Mouse (Mus musculus): Measurements from ENCODE around the gene Qtrt1. TPM values are rescaled to one million over a fixed set of nuclear protein-coding genes. Genes with fewer than 3 reads are reported as not detected.

Qtrt1 gene
- 47.5 and 48.9 TPM in 2 replicates for polyA plus RNA-seq (2014; fragmentation: Nextera tagmentation; extraction: Ambion mirVana)

DNA sequence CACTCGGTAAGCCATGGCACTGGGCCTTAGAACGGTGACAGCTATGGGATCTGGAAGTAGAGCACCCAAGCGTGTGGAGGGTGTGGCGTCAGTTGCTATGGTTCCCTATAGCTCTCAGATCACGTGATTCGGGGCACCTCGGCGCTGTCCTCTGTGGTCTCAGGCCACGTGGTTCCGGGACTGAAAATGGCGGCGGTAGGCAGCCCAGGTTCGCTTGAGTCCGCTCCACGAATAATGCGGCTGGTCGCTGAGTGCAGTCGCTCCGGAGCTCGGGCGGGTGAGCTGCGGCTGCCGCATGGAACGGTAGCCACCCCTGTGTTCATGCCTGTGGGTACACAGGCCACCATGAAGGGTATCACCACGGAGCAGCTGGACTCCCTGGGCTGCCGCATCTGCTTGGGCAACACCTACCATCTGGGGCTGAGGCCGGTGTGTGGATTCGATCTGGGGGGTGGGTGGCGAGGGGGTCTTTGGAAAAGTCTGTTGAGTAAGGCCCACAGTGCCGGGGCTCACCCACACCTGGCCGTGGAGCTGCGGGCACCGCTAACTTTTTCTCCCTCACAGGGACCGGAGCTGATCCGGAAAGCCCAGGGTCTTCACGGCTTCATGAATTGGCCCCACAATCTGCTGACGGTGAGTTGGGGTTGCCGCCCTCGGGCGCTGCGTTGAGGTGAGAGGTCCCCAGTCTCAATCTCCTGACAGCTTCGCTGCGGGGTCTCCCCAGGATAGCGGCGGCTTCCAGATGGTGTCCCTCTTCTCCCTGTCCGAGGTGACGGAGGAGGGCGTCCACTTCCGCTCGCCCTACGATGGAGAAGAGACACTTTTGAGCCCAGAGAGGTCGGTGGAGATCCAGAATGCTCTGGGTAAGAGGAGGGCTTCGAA is at the start of gene Qtrt1:
Qtrt1 (plus strand) TSS at position 169 of the 882 bp plus-strand sequence.
- Histone ChIP-seq H3K9ac (ENCODE audit: low read depth, low read length) (peak within 1 kb of the TSS; percentile 49), H3K4me1 (replicated peaks; ENCODE audit: control insufficient read depth, insufficient read depth, low read length) (no peaks in the 10 kb centered on the region), H3K27me3 (ENCODE audit: control insufficient read depth, insufficient read depth, low read length) (no peaks in the 10 kb centered on the region), H3K9me3 (ENCODE audit: control insufficient read depth, low read length) (no peaks in the 10 kb centered on the region), H3K4me3 (ENCODE audit: low read depth, low read length) (peak within 1 kb of the TSS; percentile 70), H3K4me2 (replicated peaks; ENCODE audit: low read depth, low read length) (peak within 1 kb of the TSS; percentile 90), H3K36me3 (ENCODE audit: control insufficient read depth, insufficient read depth, low read length) (no peaks in the 10 kb centered on the region), H3K27ac (ENCODE audit: low read depth, low read length) (peak within 1 kb of the TSS; percentile 49; the same call in 1 of the 2 replicates)
- DNase-seq (ENCODE audit: low spot score) (peak; percentile 92), ATAC-seq (ENCODE audit: low FRiP score) (peak; percentile 96)
- 2% methylated on average over 53 of the region's 53 CpGs for WGBS

- Histone ChIP-seq H3K4me1 (replicated peaks; ENCODE audit: control insufficient read depth, insufficient read depth, low read length) (peaks cover 2% of the 10 kb centered on the region; the same call in 1 of the 2 replicates), H3K27me3 (ENCODE audit: control insufficient read depth, insufficient read depth, low read length) (0 out of 2 replicates have a peak, but pooled peaks cover 2% of the 10 kb centered on the region), H3K4me2 (replicated peaks; ENCODE audit: low read depth, low read length) (peak overlapping the region; percentile 26), H3K9me3 (ENCODE audit: control insufficient read depth, low read length) (no peaks in the 10 kb centered on the region), H3K27ac (ENCODE audit: low read depth, low read length) (0 out of 2 replicates have a peak overlapping the region, but pooled peaks have one; percentile 37), H3K36me3 (ENCODE audit: control insufficient read depth, insufficient read depth, low read length) (no peaks in the 10 kb centered on the region), H3K9ac (ENCODE audit: low read depth, low read length) (no peak overlapping the region), H3K4me3 (ENCODE audit: low read depth, low read length) (peak overlapping the region; percentile 12)
- peak; percentile 39 for ATAC-seq (ENCODE audit: low FRiP score)
- WGBS, result 38% methylated on average over 14 of the region's 14 CpGs
- DNase-seq (ENCODE audit: low spot score), result peak; percentile 63
These were observed 45.0 kb upstream of the Qtrt1 start for GRCm38 (mm10) chr9:21366541-21367220.

- 0 out of 2 replicates have a peak, but pooled peaks cover 2% of the 10 kb centered on the region for H3K27me3 ChIP-seq (ENCODE audit: control insufficient read depth, insufficient read depth, low read length)
- WGBS, result under 1% methylated on average over 59 of the region's 66 CpGs
- peak within 1 kb of the TSS; percentile 95 for H3K4me3 ChIP-seq (ENCODE audit: low read depth, low read length)
- peak within 1 kb of the TSS; percentile 85 for H3K27ac ChIP-seq (ENCODE audit: low read depth, low read length)
- peak within 1 kb of the TSS; percentile 92 for H3K9ac ChIP-seq (ENCODE audit: low read depth, low read length)
- H3K4me1 ChIP-seq (replicated peaks; ENCODE audit: control insufficient read depth, insufficient read depth, low read length), result peaks cover 2% of the 10 kb centered on the region; the same call in 1 of the 2 replicates
- DNase-seq (ENCODE audit: low spot score) (peak; percentile 100), ATAC-seq (ENCODE audit: low FRiP score) (peak; percentile 91)
- no peaks in the 10 kb centered on the region for H3K36me3 ChIP-seq (ENCODE audit: control insufficient read depth, insufficient read depth, low read length)
- H3K9me3 ChIP-seq (ENCODE audit: control insufficient read depth, low read length), result no peaks in the 10 kb centered on the region
- peak within 1 kb of the TSS; percentile 76 for H3K4me2 ChIP-seq (replicated peaks; ENCODE audit: low read depth, low read length)
These were observed 44.1 kb upstream of the Qtrt1 start, which contains the start of gene Ilf3 for GRCm38 (mm10) chr9:21367357-21368111. Gene Ilf3, plus strand, starts transcription at chr9:21367871.

DNA sequence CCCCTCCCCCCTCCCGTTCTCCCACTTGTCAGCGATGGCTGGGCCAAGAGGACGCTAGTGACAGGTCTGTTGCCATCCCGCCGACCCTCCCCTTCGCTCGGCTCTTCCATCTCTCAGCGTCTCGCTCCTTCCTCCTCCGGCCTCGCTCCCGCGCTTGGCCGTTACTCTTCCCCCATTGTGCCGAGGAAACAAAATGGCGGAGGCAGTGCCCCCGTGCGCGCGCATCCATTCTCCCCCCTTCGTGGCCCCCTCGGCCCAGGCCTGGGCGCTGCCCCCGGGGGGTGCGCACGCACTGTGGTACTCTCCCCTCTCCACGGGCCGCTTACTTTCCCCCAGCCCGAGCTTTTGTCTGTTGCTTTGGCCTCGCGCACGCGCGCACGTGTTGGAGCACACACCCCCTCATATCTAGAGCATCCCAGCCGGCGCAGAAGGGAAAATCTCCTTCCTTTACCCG is 43.5 kb upstream of the Qtrt1 start:
- peak overlapping the region; percentile 95 for H3K4me3 ChIP-seq (ENCODE audit: low read depth, low read length)
- under 1% methylated on average over 37 of the region's 38 CpGs for WGBS
- no peaks in the 10 kb centered on the region for H3K36me3 ChIP-seq (ENCODE audit: control insufficient read depth, insufficient read depth, low read length)
- H3K9ac ChIP-seq (ENCODE audit: low read depth, low read length), result peak overlapping the region; percentile 92
- ATAC-seq (ENCODE audit: low FRiP score), result peak; percentile 67
- peak; percentile 87 for DNase-seq (ENCODE audit: low spot score)
- H3K9me3 ChIP-seq (ENCODE audit: control insufficient read depth, low read length), result no peaks in the 10 kb centered on the region
- H3K4me1 ChIP-seq (replicated peaks; ENCODE audit: control insufficient read depth, insufficient read depth, low read length), result peaks cover 2% of the 10 kb centered on the region; the same call in 1 of the 2 replicates
- peak overlapping the region; percentile 76 for H3K4me2 ChIP-seq (replicated peaks; ENCODE audit: low read depth, low read length)
- H3K27ac ChIP-seq (ENCODE audit: low read depth, low read length), result peak overlapping the region; percentile 85
- H3K27me3 ChIP-seq (ENCODE audit: control insufficient read depth, insufficient read depth, low read length), result 0 out of 2 replicates have a peak, but pooled peaks cover 2% of the 10 kb centered on the region

DNA sequence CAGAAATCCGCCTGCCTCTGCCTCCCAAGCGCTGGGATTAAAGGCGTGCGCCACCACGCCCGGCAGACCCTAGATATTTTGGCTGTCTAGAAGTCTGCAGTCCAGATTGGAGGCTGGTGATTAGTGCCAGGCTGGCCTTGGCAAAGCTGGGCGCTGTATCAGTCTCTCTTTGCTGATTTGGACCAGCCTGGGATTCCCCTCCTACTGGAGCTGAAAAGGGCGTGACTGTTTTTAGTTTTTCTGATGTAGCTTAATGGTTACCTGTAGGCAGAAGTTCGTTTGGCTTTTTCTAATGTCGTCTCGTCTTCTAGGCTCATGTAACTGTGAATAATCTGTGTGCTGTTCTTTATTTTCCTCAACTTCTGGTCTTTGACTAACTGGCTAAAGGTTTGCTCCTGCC is 42.6 kb upstream of the Qtrt1 start:
- H3K4me3 ChIP-seq (ENCODE audit: low read depth, low read length), result peak overlapping the region; percentile 95
- H3K27ac ChIP-seq (ENCODE audit: low read depth, low read length), result no peak overlapping the region
- H3K36me3 ChIP-seq (ENCODE audit: control insufficient read depth, insufficient read depth, low read length), result no peaks in the 10 kb centered on the region
- no peak for DNase-seq (ENCODE audit: low spot score)
- H3K4me1 ChIP-seq (replicated peaks; ENCODE audit: control insufficient read depth, insufficient read depth, low read length), result peaks cover 2% of the 10 kb centered on the region; the same call in 1 of the 2 replicates
- 68% methylated on average over 11 of the region's 11 CpGs for WGBS
- H3K9me3 ChIP-seq (ENCODE audit: control insufficient read depth, low read length), result no peaks in the 10 kb centered on the region
- H3K9ac ChIP-seq (ENCODE audit: low read depth, low read length), result peak overlapping the region; percentile 92
- H3K27me3 ChIP-seq (ENCODE audit: control insufficient read depth, insufficient read depth, low read length), result 0 out of 2 replicates have a peak, but pooled peaks cover 2% of the 10 kb centered on the region
- ATAC-seq (ENCODE audit: low FRiP score), result no peak
- H3K4me2 ChIP-seq (replicated peaks; ENCODE audit: low read depth, low read length), result peak overlapping the region; percentile 76

GRCm38 (mm10) chr9:21370876-21371275 is 40.8 kb upstream of the Qtrt1 start:
- DNase-seq (ENCODE audit: low spot score) (no peak), ATAC-seq (ENCODE audit: low FRiP score) (no peak)
- Histone ChIP-seq H3K36me3 (ENCODE audit: control insufficient read depth, insufficient read depth, low read length) (no peaks in the 10 kb centered on the region), H3K9me3 (ENCODE audit: control insufficient read depth, low read length) (no peaks in the 10 kb centered on the region), H3K4me3 (ENCODE audit: low read depth, low read length) (no peak overlapping the region), H3K27me3 (ENCODE audit: control insufficient read depth, insufficient read depth, low read length) (0 out of 2 replicates have a peak, but pooled peaks cover 1% of the 10 kb centered on the region), H3K9ac (ENCODE audit: low read depth, low read length) (no peak overlapping the region), H3K27ac (ENCODE audit: low read depth, low read length) (no peak overlapping the region), H3K4me2 (replicated peaks; ENCODE audit: low read depth, low read length) (no peak overlapping the region), H3K4me1 (replicated peaks; ENCODE audit: control insufficient read depth, insufficient read depth, low read length) (peaks cover 2% of the 10 kb centered on the region; the same call in 1 of the 2 replicates)
- WGBS, result 87% methylated on average over 2 of the region's 2 CpGs

DNA sequence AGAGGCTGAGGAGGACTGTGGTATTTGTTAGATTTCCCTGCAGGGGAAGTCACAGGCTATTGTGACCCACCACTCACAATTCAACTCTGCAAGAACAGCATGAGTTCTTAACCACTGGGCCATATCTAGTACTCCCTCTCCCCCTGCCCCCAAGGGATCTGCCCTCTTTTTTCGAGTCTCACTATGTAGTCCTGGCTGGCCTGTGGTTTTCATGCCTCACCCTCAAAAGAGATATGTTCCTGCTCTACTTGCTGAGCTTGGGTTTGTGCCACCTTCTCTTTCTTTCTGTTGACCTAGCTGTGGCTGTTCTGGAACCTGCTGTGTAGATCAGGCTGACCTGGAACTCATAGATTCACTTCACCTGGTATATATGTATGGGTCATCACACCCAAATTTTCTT is 39.1 kb upstream of the Qtrt1 start:
- Histone ChIP-seq H3K36me3 (ENCODE audit: control insufficient read depth, insufficient read depth, low read length) (no peaks in the 10 kb centered on the region), H3K4me2 (replicated peaks; ENCODE audit: low read depth, low read length) (no peak overlapping the region), H3K4me3 (ENCODE audit: low read depth, low read length) (no peak overlapping the region), H3K9ac (ENCODE audit: low read depth, low read length) (no peak overlapping the region), H3K27ac (ENCODE audit: low read depth, low read length) (no peak overlapping the region), H3K27me3 (ENCODE audit: control insufficient read depth, insufficient read depth, low read length) (no peaks in the 10 kb centered on the region), H3K9me3 (ENCODE audit: control insufficient read depth, low read length) (no peaks in the 10 kb centered on the region), H3K4me1 (replicated peaks; ENCODE audit: control insufficient read depth, insufficient read depth, low read length) (peaks cover 2% of the 10 kb centered on the region; the same call in 1 of the 2 replicates)
- no peak for DNase-seq (ENCODE audit: low spot score)
- WGBS, result 65% methylated on average over 1 of the region's 1 CpGs
- ATAC-seq (ENCODE audit: low FRiP score), result no peak

- no peak for DNase-seq (ENCODE audit: low spot score)
- H3K27ac ChIP-seq (ENCODE audit: low read depth, low read length), result no peak overlapping the region
- 0 out of 2 replicates have a peak, but pooled peaks cover 2% of the 10 kb centered on the region for H3K36me3 ChIP-seq (ENCODE audit: control insufficient read depth, insufficient read depth, low read length)
- H3K27me3 ChIP-seq (ENCODE audit: control insufficient read depth, insufficient read depth, low read length), result no peaks in the 10 kb centered on the region
- WGBS, result 82% methylated on average over 3 of the region's 3 CpGs
- no peak overlapping the region for H3K4me2 ChIP-seq (replicated peaks; ENCODE audit: low read depth, low read length)
- no peak overlapping the region for H3K4me3 ChIP-seq (ENCODE audit: low read depth, low read length)
- no peaks in the 10 kb centered on the region for H3K9me3 ChIP-seq (ENCODE audit: control insufficient read depth, low read length)
- no peak overlapping the region for H3K9ac ChIP-seq (ENCODE audit: low read depth, low read length)
- no peak for ATAC-seq (ENCODE audit: low FRiP score)
- H3K4me1 ChIP-seq (replicated peaks; ENCODE audit: control insufficient read depth, insufficient read depth, low read length), result no peaks in the 10 kb centered on the region
These were observed 32.4 kb upstream of the Qtrt1 start for GRCm38 (mm10) chr9:21379195-21379594.

Data from hindbrain, embryonic 11.5 days (tissue).